Mouse (Mus musculus) neural tube, embryonic 13.5 days (tissue): ENCODE measurements around the gene Bach2. TPM values are rescaled to one million over a fixed set of nuclear protein-coding genes. Genes with fewer than 3 reads are reported as not detected.

Source experiments
- ATAC-seq: fragments of 200-750 bp; cut with Nextera tagmentation; 2 replicates; pipeline ENCODE4 v1.8.0; 2017; ENCODE audit warnings: low read depth, mild to moderate bottlenecking, moderate TSS enrichment, moderate library complexity
- H3K27ac ChIP-seq: fragments of 300-500 bp; sonication (generic); replicated peaks from 2 replicates; pipeline ENCODE4 v1.5.1; 2015; ENCODE audit warnings: moderate library complexity, mild to moderate bottlenecking, inconsistent platforms
- H3K27me3 ChIP-seq: fragments of 300-500 bp; sonication (generic); 2 replicates; pipeline ENCODE4 v1.6.1; 2015; ENCODE audit warnings: mild to moderate bottlenecking, inconsistent platforms
- H3K36me3 ChIP-seq: fragments of 300-500 bp; sonication (generic); 2 replicates; pipeline ENCODE4 v1.6.1; 2015; ENCODE audit warnings: mild to moderate bottlenecking, inconsistent platforms
- H3K4me1 ChIP-seq: fragments of 300-500 bp; sonication (generic); replicated peaks from 2 replicates; pipeline ENCODE4 v1.6.1; 2015; ENCODE audit warnings: inconsistent platforms
- H3K4me2 ChIP-seq: fragments of 300-500 bp; sonication (generic); 2 replicates; pipeline ENCODE4 v1.6.1; 2015; ENCODE audit warnings: inconsistent platforms, mild to moderate bottlenecking, moderate library complexity
- H3K4me3 ChIP-seq: fragments of 300-500 bp; sonication (generic); 2 replicates; pipeline ENCODE4 v1.5.1; 2015; ENCODE audit warnings: mild to moderate bottlenecking, inconsistent platforms
- H3K9ac ChIP-seq: fragments of 300-500 bp; sonication (generic); 2 replicates; pipeline ENCODE4 v1.6.1; 2015; ENCODE audit warnings: moderate library complexity, mild to moderate bottlenecking, inconsistent platforms
- H3K9me3 ChIP-seq: fragments of 300-500 bp; sonication (generic); 2 replicates; pipeline ENCODE4 v1.6.1; 2016; ENCODE audit warnings: inconsistent platforms
- WGBS: fragments of 180-500 bp; shearing (Covaris S2); methylation state at CpG from one replicate; pipeline ENCODE4 v1.1.7; 2015; 5-methylcytosine and 5-hydroxymethylcytosine counted together
- polyA plus RNA-seq: library from polyadenylated mRNA; unstranded; fragments of >200 nt; fragmentation: Nextera tagmentation; extraction: Ambion mirVana; gene quantifications from 2 replicates; pipeline ENCODE4 v1.2.1, GENCODE M21; 2015

Bach2 gene
- polyA plus RNA-seq, 1 experiment from 2014 or later = 37.7 TPM

GRCm38 (mm10) chr4:32502181-32502580 lies 263.6 kb downstream of the Bach2 start:
- Histone ChIP-seq H3K9me3 (no peaks in the 10 kb centered on the region), H3K9ac (no peak overlapping the region), H3K27me3 (no peaks in the 10 kb centered on the region), H3K36me3 (peaks cover 25% of the 10 kb centered on the region), H3K4me1 (0 out of 2 replicates have a peak, but pooled peaks cover 2% of the 10 kb centered on the region), H3K4me2 (no peak overlapping the region), H3K4me3 (no peak overlapping the region), H3K27ac (no peak overlapping the region)
- no peak for ATAC-seq
- WGBS = 92% methylated on average over 4 of the region's 4 CpGs

GRCm38 (mm10) chr4:32504236-32504635 lies 265.6 kb downstream of the Bach2 start:
- Histone ChIP-seq H3K9me3 (no peaks in the 10 kb centered on the region), H3K9ac (no peak overlapping the region)
- no peak for ATAC-seq

GRCm38 (mm10) chr4:32506306-32506808 lies 267.8 kb downstream of the Bach2 start:
- Histone ChIP-seq H3K27me3 (no peaks in the 10 kb centered on the region), H3K27ac (no peak overlapping the region), H3K9ac (no peak overlapping the region), H3K4me3 (no peak overlapping the region), H3K4me1 (peaks cover 38% of the 10 kb centered on the region), H3K36me3 (peaks cover 25% of the 10 kb centered on the region), H3K9me3 (no peaks in the 10 kb centered on the region), H3K4me2 (no peak overlapping the region)
- no peak for ATAC-seq
- WGBS = 92% methylated on average over 7 of the region's 7 CpGs

More at GRCm38 (mm10) chr4:32504236-32504635, 265.6 kb downstream of the Bach2 start:
- H3K27ac ChIP-seq = no peak overlapping the region
- no peak overlapping the region for H3K4me3 ChIP-seq
- no peaks in the 10 kb centered on the region for H3K27me3 ChIP-seq
- H3K4me1 ChIP-seq = peaks cover 22% of the 10 kb centered on the region
- H3K36me3 ChIP-seq = peaks cover 25% of the 10 kb centered on the region
- H3K4me2 ChIP-seq = no peak overlapping the region
- 80% methylated on average over 11 of the region's 11 CpGs for WGBS

GRCm38 (mm10) chr4:32507041-32507440 lies 268.4 kb downstream of the Bach2 start:
- WGBS = 91% methylated on average over 6 of the region's 6 CpGs
- Histone ChIP-seq H3K4me2 (no peak overlapping the region), H3K36me3 (peaks cover 18% of the 10 kb centered on the region), H3K9me3 (no peaks in the 10 kb centered on the region), H3K4me1 (peaks cover 41% of the 10 kb centered on the region), H3K9ac (no peak overlapping the region), H3K27ac (no peak overlapping the region), H3K27me3 (no peaks in the 10 kb centered on the region), H3K4me3 (no peak overlapping the region)
- ATAC-seq = no peak

GRCm38 (mm10) chr4:32508572-32508971 lies 270.0 kb downstream of the Bach2 start:
- H3K9ac ChIP-seq = peak overlapping the region; percentile 18; the same call in 1 of the 2 replicates

GRCm38 (mm10) chr4:32508996-32509395 lies 270.4 kb downstream of the Bach2 start:
- 29% methylated on average over 8 of the region's 8 CpGs for WGBS
- Histone ChIP-seq H3K4me2 (0 out of 2 replicates have a peak overlapping the region, but pooled peaks have one; percentile 9), H3K9me3 (no peaks in the 10 kb centered on the region), H3K4me1 (peaks cover 41% of the 10 kb centered on the region), H3K36me3 (peaks cover 8% of the 10 kb centered on the region; the same call in 1 of the 2 replicates), H3K27ac (peak overlapping the region; percentile 81), H3K9ac (no peak overlapping the region), H3K27me3 (no peaks in the 10 kb centered on the region), H3K4me3 (no peak overlapping the region)
- no peak for ATAC-seq

More at GRCm38 (mm10) chr4:32508572-32508971, 270.0 kb downstream of the Bach2 start:
- H3K27ac ChIP-seq = peak overlapping the region; percentile 81
- H3K4me3 ChIP-seq = no peak overlapping the region
- ATAC-seq = 0 out of 2 replicates have a peak, but pooled peaks have one; percentile 10
- peaks cover 41% of the 10 kb centered on the region for H3K4me1 ChIP-seq
- 0 out of 2 replicates have a peak overlapping the region, but pooled peaks have one; percentile 9 for H3K4me2 ChIP-seq
- peaks cover 8% of the 10 kb centered on the region; the same call in 1 of the 2 replicates for H3K36me3 ChIP-seq
- no peaks in the 10 kb centered on the region for H3K9me3 ChIP-seq
- H3K27me3 ChIP-seq = no peaks in the 10 kb centered on the region
- 37% methylated on average over 2 of the region's 2 CpGs for whole genome bisulfite sequencing

- Histone ChIP-seq H3K27me3 (no peaks in the 10 kb centered on the region), H3K4me2 (no peak overlapping the region), H3K4me3 (no peak overlapping the region), H3K27ac (peak overlapping the region; percentile 54), H3K36me3 (no peaks in the 10 kb centered on the region), H3K9me3 (no peaks in the 10 kb centered on the region), H3K4me1 (peaks cover 42% of the 10 kb centered on the region), H3K9ac (no peak overlapping the region)
- WGBS = 56% methylated on average over 9 of the region's 9 CpGs
- peak; percentile 30; the same call in 1 of the 2 replicates for ATAC-seq
Measured at GRCm38 (mm10) chr4:32509832-32510612, 271.4 kb downstream of the Bach2 start.

GRCm38 (mm10) chr4:32510940-32511339 lies 272.3 kb downstream of the Bach2 start:
- Histone ChIP-seq H3K4me3 (no peak overlapping the region), H3K4me1 (peaks cover 50% of the 10 kb centered on the region), H3K4me2 (no peak overlapping the region), H3K9me3 (no peaks in the 10 kb centered on the region), H3K27me3 (no peaks in the 10 kb centered on the region), H3K36me3 (no peaks in the 10 kb centered on the region), H3K27ac (no peak overlapping the region), H3K9ac (no peak overlapping the region)
- WGBS = 78% methylated on average over 7 of the region's 7 CpGs
- no peak for ATAC-seq

GRCm38 (mm10) chr4:32516126-32516525 lies 277.5 kb downstream of the Bach2 start:
- 91% methylated on average over 8 of the region's 8 CpGs for WGBS
- no peak overlapping the region for H3K4me3 ChIP-seq
- no peak overlapping the region for H3K9ac ChIP-seq
- H3K4me1 ChIP-seq = peaks cover 46% of the 10 kb centered on the region
- H3K27ac ChIP-seq = no peak overlapping the region
- no peak for ATAC-seq
- no peak overlapping the region for H3K4me2 ChIP-seq
- H3K36me3 ChIP-seq = no peaks in the 10 kb centered on the region
- no peaks in the 10 kb centered on the region for H3K9me3 ChIP-seq
- H3K27me3 ChIP-seq = no peaks in the 10 kb centered on the region

GRCm38 (mm10) chr4:32518842-32519578 lies 280.4 kb downstream of the Bach2 start:
- H3K9me3 ChIP-seq = no peaks in the 10 kb centered on the region
- no peaks in the 10 kb centered on the region for H3K27me3 ChIP-seq
- no peak for ATAC-seq
- peaks cover 69% of the 10 kb centered on the region for H3K4me1 ChIP-seq
- 63% methylated on average over 6 of the region's 6 CpGs for WGBS
- no peak overlapping the region for H3K27ac ChIP-seq
- no peak overlapping the region for H3K4me2 ChIP-seq
- H3K9ac ChIP-seq = no peak overlapping the region
- H3K36me3 ChIP-seq = no peaks in the 10 kb centered on the region
- no peak overlapping the region for H3K4me3 ChIP-seq

GRCm38 (mm10) chr4:32520628-32521360 lies 282.2 kb downstream of the Bach2 start:
- Histone ChIP-seq H3K36me3 (no peaks in the 10 kb centered on the region), H3K27ac (peak overlapping the region; percentile 6; the same call in 1 of the 2 replicates), H3K9ac (no peak overlapping the region), H3K9me3 (no peaks in the 10 kb centered on the region), H3K4me2 (no peak overlapping the region), H3K27me3 (no peaks in the 10 kb centered on the region), H3K4me1 (peaks cover 74% of the 10 kb centered on the region), H3K4me3 (no peak overlapping the region)
- WGBS = 43% methylated on average over 18 of the region's 18 CpGs
- no peak for ATAC-seq
